Mouse (Mus musculus) forebrain, embryonic 14.5 days (tissue): ENCODE measurements around the gene Tyw1. TPM values are rescaled to one million over a fixed set of nuclear protein-coding genes. Genes with fewer than 3 reads are reported as not detected.
A peak's percentile ranks its signal among the peaks of the same experiment; 100 is the strongest.

Source experiments
- ATAC-seq: fragments of 200-750 bp; cut with Nextera tagmentation; 2 replicates; pipeline ENCODE4 v1.8.0; 2017; ENCODE audit warnings: mild to moderate bottlenecking, moderate library complexity
- DNase-seq: peaks from one replicate; pipeline ENCODE4 v3.0.0-alpha.2; 2015; ENCODE audit warnings: low spot score
- H3K27ac ChIP-seq: fragments of 300-500 bp; sonication (generic); 2 replicates; pipeline ENCODE4 v1.5.1; 2014; ENCODE audit warnings: low read depth, mild to moderate bottlenecking, control low read depth, low read length, moderate library complexity
- H3K27me3 ChIP-seq: fragments of 300-500 bp; sonication (generic); replicated peaks from 2 replicates; pipeline ENCODE4 v1.6.1; 2014; ENCODE audit warnings: low read length, control low read depth, mixed read lengths; ENCODE audit not compliant: control insufficient read depth, insufficient read depth
- H3K36me3 ChIP-seq: fragments of 300-500 bp; sonication (generic); 2 replicates; pipeline ENCODE4 v1.6.1; 2014; ENCODE audit warnings: low read length, control low read depth; ENCODE audit not compliant: control insufficient read depth, insufficient read depth
- H3K4me1 ChIP-seq: fragments of 300-500 bp; sonication (generic); 2 replicates; pipeline ENCODE4 v1.6.1; 2014; ENCODE audit warnings: antibody characterized with exemption, low read length, control low read depth; ENCODE audit not compliant: control insufficient read depth, insufficient read depth
- H3K4me2 ChIP-seq: fragments of 300-500 bp; sonication (generic); 2 replicates; pipeline ENCODE4 v1.6.1; 2014; ENCODE audit warnings: mild to moderate bottlenecking, control low read depth, low read length
- H3K4me3 ChIP-seq: fragments of 300-500 bp; sonication (generic); 2 replicates; pipeline ENCODE4 v1.5.1; 2014; ENCODE audit warnings: low read depth, low read length, control low read depth
- H3K9ac ChIP-seq: fragments of 300-500 bp; sonication (generic); 2 replicates; pipeline ENCODE4 v1.6.1; 2014; ENCODE audit warnings: mild to moderate bottlenecking, low read length, control low read depth, moderate library complexity
- H3K9me3 ChIP-seq: fragments of 300-500 bp; sonication (generic); replicated peaks from 2 replicates; pipeline ENCODE4 v1.6.1; 2016; ENCODE audit warnings: low read length, control low read depth, mixed read lengths; ENCODE audit not compliant: control insufficient read depth
- WGBS: fragments of 180-500 bp; shearing (Covaris S2); extraction: QIAGEN DNeasy Blood & Tissue Kit; methylation state at CpG from one replicate; pipeline ENCODE4 v1.1.7; 2014; 5-methylcytosine and 5-hydroxymethylcytosine counted together
- polyA plus RNA-seq: library from polyadenylated mRNA; unstranded; fragments of >200 nt; fragmentation: Nextera tagmentation; extraction: Ambion mirVana; gene quantifications from 2 replicates; pipeline ENCODE4 v1.2.1, GENCODE M21; 2014

Tyw1 gene
- polyA plus RNA-seq, 1 experiment from 2014 or later: 29.4 TPM

DNA sequence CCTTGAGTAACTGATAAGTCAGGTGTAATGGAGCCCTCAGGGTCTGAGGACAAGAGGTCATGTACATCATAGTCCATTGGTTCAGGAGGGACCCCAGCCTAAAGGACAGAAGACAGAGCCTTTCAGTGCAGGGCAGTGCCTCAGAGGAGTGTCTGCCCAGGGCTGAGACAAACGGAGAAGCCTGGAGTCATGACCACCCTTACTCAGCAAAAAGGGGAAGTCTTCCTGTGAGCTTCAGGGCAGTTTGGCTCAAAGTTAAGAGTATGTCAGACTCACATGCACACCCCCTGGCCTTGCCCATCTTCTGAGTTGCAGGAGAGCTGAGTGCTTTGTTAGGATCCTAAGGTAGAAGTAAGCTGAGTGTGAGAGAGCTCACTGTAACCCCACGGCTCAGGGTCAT, 74.5 kb downstream of the Tyw1 start:
- no peaks in the 10 kb centered on the region for H3K9me3 ChIP-seq
- ATAC-seq: no peak
- H3K9ac ChIP-seq: no peak overlapping the region
- H3K4me2 ChIP-seq: no peak overlapping the region
- H3K4me1 ChIP-seq: peaks cover 8% of the 10 kb centered on the region; the same call in 1 of the 2 replicates
- no peak for DNase-seq
- H3K4me3 ChIP-seq: no peak overlapping the region
- peaks cover 9% of the 10 kb centered on the region for H3K36me3 ChIP-seq
- H3K27me3 ChIP-seq: no peaks in the 10 kb centered on the region
- WGBS: 86% methylated on average over 2 of the region's 2 CpGs
- no peak overlapping the region for H3K27ac ChIP-seq

DNA sequence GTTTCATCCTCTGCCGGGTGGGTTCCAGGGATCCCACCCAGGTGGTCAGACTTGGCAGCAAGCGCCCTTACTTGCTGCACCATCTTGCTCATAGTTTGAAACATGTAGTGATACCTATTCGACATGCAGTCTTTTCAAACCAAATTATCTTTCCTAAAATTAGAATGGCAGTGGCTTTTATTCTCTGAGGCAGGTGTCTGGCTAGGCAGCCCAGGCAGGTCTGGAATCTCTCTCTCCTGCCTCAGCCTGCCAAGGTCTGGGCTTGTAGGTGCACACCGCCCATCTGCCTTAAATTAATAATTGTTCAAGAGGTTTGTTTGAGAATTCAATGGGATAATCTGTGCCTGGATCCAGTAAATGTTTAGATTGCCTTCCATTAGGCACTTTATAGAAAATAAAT, 75.4 kb downstream of the Tyw1 start:
- 59% methylated on average over 4 of the region's 4 CpGs for WGBS

DNA sequence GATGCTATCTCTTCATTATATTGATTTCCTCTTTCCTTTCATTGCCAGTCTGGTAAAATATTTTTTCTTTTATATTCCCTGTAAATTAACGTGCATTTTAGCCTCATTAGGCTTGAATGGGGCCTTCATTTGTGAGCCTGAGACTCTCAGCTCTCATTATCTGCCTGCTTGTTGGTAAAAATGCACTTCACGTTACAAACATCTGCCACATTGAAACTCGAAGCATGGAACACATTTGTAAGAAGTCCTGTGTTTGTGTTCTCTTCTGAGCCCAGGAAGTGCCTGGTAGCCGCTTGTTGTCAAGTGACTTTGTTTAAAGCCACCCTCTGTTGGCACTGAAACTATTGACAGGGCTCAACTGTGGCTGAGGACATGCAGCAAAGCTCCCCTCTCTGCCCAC, 75.8 kb downstream of the Tyw1 start:
- ATAC-seq (peak; percentile 42; the same call in 1 of the 2 replicates), DNase-seq (peak; percentile 65)
- no peak overlapping the region for H3K9ac ChIP-seq
- H3K4me3 ChIP-seq: no peak overlapping the region
- WGBS: 7% methylated on average over 4 of the region's 4 CpGs
- no peaks in the 10 kb centered on the region for H3K9me3 ChIP-seq
- H3K4me2 ChIP-seq: no peak overlapping the region
- peak overlapping the region; percentile 52; the same call in 1 of the 2 replicates for H3K27ac ChIP-seq
- H3K27me3 ChIP-seq: no peaks in the 10 kb centered on the region
- H3K4me1 ChIP-seq: peaks cover 8% of the 10 kb centered on the region; the same call in 1 of the 2 replicates
- H3K36me3 ChIP-seq: peaks cover 13% of the 10 kb centered on the region

More for the DNA sequence above, 75.4 kb downstream of the Tyw1 start:
- 0 out of 2 replicates have a peak, but pooled peaks have one; percentile 46 for ATAC-seq
- Histone ChIP-seq H3K4me3 (no peak overlapping the region), H3K9me3 (no peaks in the 10 kb centered on the region), H3K36me3 (peaks cover 11% of the 10 kb centered on the region), H3K4me1 (peaks cover 8% of the 10 kb centered on the region; the same call in 1 of the 2 replicates), H3K27me3 (no peaks in the 10 kb centered on the region), H3K27ac (no peak overlapping the region), H3K9ac (no peak overlapping the region), H3K4me2 (no peak overlapping the region)
- DNase-seq: peak; percentile 37

DNA sequence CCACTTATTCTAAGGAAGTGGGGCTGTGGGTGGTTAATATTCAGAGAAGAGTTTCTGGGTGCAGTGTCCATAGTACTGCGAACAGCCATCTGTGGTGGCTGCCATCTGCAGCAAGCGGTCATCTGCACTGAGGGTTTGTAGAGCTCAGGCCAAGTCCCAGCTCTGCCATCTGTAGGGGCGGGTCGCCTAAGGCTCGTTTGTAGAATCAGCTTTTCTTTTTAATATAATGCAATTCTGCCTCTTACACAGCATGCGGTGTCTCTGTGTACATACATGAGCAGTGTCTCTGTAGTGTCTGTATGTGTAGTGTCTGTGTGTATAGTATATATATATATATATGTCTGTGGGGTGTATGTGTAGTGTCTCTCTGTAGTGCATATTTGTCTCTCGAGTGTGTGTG, 78.1 kb downstream of the Tyw1 start:
- 77% methylated on average over 7 of the region's 7 CpGs for WGBS
- H3K27ac ChIP-seq: 0 out of 2 replicates have a peak overlapping the region, but pooled peaks have one; percentile 21
- ATAC-seq: peak; percentile 70; the same call in 1 of the 2 replicates

DNA sequence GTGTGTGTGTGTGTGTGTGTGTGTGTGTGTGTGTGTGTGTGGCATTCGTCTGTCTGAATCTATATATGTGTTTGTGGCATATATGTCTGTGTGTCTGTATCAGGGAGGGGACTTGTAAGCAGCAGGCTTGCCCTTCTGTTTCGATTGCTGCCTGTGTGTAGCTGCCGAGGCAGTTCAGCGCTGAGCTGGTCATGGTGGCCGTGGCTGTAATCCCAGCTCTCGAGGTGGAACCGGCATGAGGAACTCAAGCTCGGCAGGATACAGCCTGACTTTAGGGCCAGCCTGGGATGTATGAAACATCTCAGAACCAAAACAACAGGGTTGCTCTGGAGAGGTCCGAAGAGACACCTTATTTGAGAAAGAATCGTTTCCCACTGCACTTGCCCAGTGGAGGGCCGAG, 78.6 kb downstream of the Tyw1 start:
- DNase-seq (no peak), ATAC-seq (no peak)
- Histone ChIP-seq H3K36me3 (peaks cover 26% of the 10 kb centered on the region), H3K4me3 (no peak overlapping the region), H3K9me3 (no peaks in the 10 kb centered on the region), H3K27me3 (no peaks in the 10 kb centered on the region), H3K4me2 (no peak overlapping the region), H3K4me1 (peaks cover 8% of the 10 kb centered on the region; the same call in 1 of the 2 replicates), H3K9ac (no peak overlapping the region), H3K27ac (0 out of 2 replicates have a peak overlapping the region, but pooled peaks have one; percentile 21)
- WGBS: 89% methylated on average over 11 of the region's 11 CpGs

More for the DNA sequence above, 78.1 kb downstream of the Tyw1 start:
- DNase-seq: peak; percentile 23
- Histone ChIP-seq H3K4me2 (no peak overlapping the region), H3K36me3 (peaks cover 26% of the 10 kb centered on the region), H3K4me3 (no peak overlapping the region), H3K9me3 (no peaks in the 10 kb centered on the region), H3K4me1 (peaks cover 8% of the 10 kb centered on the region; the same call in 1 of the 2 replicates), H3K27me3 (no peaks in the 10 kb centered on the region), H3K9ac (no peak overlapping the region)

DNA sequence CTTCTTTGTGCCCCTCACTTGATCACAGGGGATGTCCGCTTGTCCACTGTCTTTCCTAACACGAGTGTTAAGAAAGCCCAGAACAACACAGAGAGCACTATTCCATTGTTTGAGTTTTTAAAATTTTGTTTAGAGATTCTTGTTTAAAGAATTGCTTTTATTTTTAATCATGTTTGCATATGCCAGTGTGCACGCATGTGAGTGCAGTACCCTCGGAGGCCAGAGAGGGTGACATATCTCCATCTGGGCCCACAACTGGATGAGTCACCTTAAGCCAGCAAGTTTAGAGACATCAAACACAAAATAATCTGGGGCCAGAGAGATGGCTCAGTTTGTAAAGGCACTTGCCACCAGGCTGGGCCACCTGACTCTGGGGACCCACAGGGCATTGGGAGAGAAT, 80.0 kb downstream of the Tyw1 start:
- WGBS: 98% methylated on average over 4 of the region's 4 CpGs
- peaks cover 27% of the 10 kb centered on the region for H3K36me3 ChIP-seq
- no peak overlapping the region for H3K9ac ChIP-seq
- no peak overlapping the region for H3K4me3 ChIP-seq
- H3K27ac ChIP-seq: no peak overlapping the region
- H3K9me3 ChIP-seq: no peaks in the 10 kb centered on the region
- peaks cover 8% of the 10 kb centered on the region; the same call in 1 of the 2 replicates for H3K4me1 ChIP-seq
- ATAC-seq (no peak), DNase-seq (no peak)
- H3K27me3 ChIP-seq: no peaks in the 10 kb centered on the region
- no peak overlapping the region for H3K4me2 ChIP-seq

DNA sequence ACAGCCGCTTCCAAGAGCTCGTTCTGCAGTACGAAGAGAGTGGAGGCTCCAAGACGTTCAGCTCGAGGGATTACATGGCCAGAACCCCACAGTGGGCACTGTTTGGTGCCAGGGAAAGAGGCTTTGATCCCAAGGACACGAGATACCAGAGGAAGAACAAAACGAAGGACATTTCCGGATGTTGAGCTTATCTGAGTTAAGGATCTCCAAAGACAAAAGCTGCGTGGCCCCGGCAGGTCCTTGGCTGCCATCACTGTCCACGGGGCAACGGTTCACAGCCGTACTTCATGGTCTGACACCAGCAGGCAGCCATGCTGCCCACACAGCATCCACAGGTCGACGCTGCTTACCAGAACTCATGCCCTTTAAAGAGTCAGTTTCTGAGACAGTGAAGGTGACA, 85.2 kb downstream of the Tyw1 start:
- H3K4me1 ChIP-seq: no peaks in the 10 kb centered on the region
- no peak overlapping the region for H3K9ac ChIP-seq
- no peak overlapping the region for H3K27ac ChIP-seq
- no peaks in the 10 kb centered on the region for H3K9me3 ChIP-seq
- DNase-seq: no peak
- ATAC-seq: no peak
- H3K4me3 ChIP-seq: no peak overlapping the region
- H3K27me3 ChIP-seq: no peaks in the 10 kb centered on the region
- 93% methylated on average over 15 of the region's 15 CpGs for WGBS
- peaks cover 35% of the 10 kb centered on the region for H3K36me3 ChIP-seq
- no peak overlapping the region for H3K4me2 ChIP-seq

DNA sequence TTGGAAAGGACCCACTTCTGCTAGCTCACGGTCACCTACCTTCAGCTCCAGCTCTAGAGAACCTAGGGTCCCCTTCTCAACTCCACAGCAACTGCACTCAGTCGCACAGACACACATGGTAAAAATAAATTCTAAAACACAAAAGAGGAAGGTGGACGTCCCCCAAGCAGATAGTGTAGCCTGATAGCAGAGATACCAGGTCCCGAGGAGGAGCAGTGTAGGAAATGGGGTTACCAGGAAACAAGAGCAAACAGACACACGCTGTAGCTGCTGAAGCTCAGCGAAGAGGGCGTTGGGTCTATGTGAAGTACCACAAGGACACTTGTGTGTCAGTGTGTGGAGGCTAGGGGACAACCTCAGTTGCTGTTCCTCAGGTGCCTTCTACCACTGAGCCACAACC, 89.6 kb downstream of the Tyw1 start:
- 94% methylated on average over 7 of the region's 7 CpGs for WGBS
- Histone ChIP-seq H3K27ac (no peak overlapping the region), H3K27me3 (no peaks in the 10 kb centered on the region), H3K4me1 (no peaks in the 10 kb centered on the region), H3K36me3 (peaks cover 15% of the 10 kb centered on the region; the same call in 1 of the 2 replicates), H3K9me3 (no peaks in the 10 kb centered on the region), H3K9ac (no peak overlapping the region), H3K4me2 (no peak overlapping the region), H3K4me3 (no peak overlapping the region)
- DNase-seq: no peak
- no peak for ATAC-seq

DNA sequence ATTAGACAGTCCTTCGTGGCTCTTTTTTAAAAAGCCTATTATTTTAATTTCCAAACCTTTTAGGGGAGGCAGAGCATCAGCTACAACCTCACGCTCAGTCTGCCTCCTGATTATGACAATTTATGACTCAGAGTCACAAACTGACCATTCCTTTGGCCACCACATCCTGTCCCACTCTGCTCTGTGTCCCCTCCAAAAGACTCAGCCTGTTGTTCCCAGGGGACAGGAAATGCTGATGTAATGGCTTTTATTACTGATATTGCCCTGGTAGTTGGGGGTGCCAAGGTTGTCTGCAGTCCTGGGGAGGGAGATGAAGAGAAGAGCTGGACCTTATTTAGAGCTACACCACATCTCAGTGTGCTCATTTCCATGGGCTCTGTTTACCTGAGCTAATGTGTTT, 90.5 kb downstream of the Tyw1 start:
- no peak overlapping the region for H3K4me2 ChIP-seq
- no peaks in the 10 kb centered on the region for H3K4me1 ChIP-seq
- no peak overlapping the region for H3K27ac ChIP-seq
- no peak overlapping the region for H3K4me3 ChIP-seq
- ATAC-seq: no peak
- 88% methylated on average over 2 of the region's 2 CpGs for WGBS
- H3K9me3 ChIP-seq: no peaks in the 10 kb centered on the region
- DNase-seq: no peak
- H3K36me3 ChIP-seq: peaks cover 11% of the 10 kb centered on the region; the same call in 1 of the 2 replicates
- no peaks in the 10 kb centered on the region for H3K27me3 ChIP-seq
- no peak overlapping the region for H3K9ac ChIP-seq
